Mouse (Mus musculus): ENCODE measurements around the gene Gzmd. TPM values are rescaled to one million over a fixed set of nuclear protein-coding genes. Genes with fewer than 3 reads are reported as not detected.
"Not testable (repeated sequence)": the region's sequence is repeated elsewhere in the genome, so short reads cannot be mapped to it uniquely, and the experiment has no call there.

Gene Gzmd
- 0.12 TPM for polyA plus RNA-seq (2012; fragmentation: generic; extraction: Trizol)
- long read RNA-seq, experiment 1, partial matches to known transcripts, result 0 of 1 reads
- long read RNA-seq, experiment 1, other reads (novel, unspliced or antisense), result 0 of 1 reads
- long read RNA-seq, experiment 2, partial matches to known transcripts, result 0 of 1 reads
- long read RNA-seq, experiment 2, other reads (novel, unspliced or antisense), result 0 of 1 reads

GRCm38 (mm10) chr14:56132508-56132907 lies at the start of gene Gzmd:
Gzmd (minus strand) TSS chr14:56132608.
- not testable (repeated sequence) for H3ac ChIP-seq (ENCODE audit: control insufficient read depth, insufficient read length, low read depth); H3K4me3 ChIP-seq (ENCODE audit: insufficient read depth, poor library complexity, severe bottlenecking); H3K79me3 ChIP-seq (ENCODE audit: low read depth); H3K27me3 ChIP-seq (ENCODE audit: control insufficient read depth, insufficient read depth, insufficient read length); H3K36me3 ChIP-seq (ENCODE audit: control insufficient read depth, insufficient read depth); H3K79me2 ChIP-seq (ENCODE audit: control insufficient read depth, insufficient read depth)

GRCm38 (mm10) chr14:56177651-56178050 lies 45.2 kb upstream of the Gzmd start:
- H3K79me2 ChIP-seq (ENCODE audit: control insufficient read depth, insufficient read depth); H3ac ChIP-seq (ENCODE audit: control insufficient read depth, insufficient read length, low read depth); H3K4me3 ChIP-seq (ENCODE audit: insufficient read depth, poor library complexity, severe bottlenecking); H3K79me3 ChIP-seq (ENCODE audit: low read depth); H3K36me3 ChIP-seq (ENCODE audit: control insufficient read depth, insufficient read depth): not testable (repeated sequence)
- H3K27me3 ChIP-seq (ENCODE audit: control insufficient read depth, insufficient read depth, insufficient read length), result peaks cover 22% of the 10 kb centered on the region

GRCm38 (mm10) chr14:56174499-56174898 lies 42.1 kb upstream of the Gzmd start, which contains the start of gene Gzmn:
Gzmn (minus strand) TSS chr14:56174599.
- Histone ChIP-seq H3K79me3 (ENCODE audit: low read depth) (no peaks in the 10 kb centered on the region), H3ac (ENCODE audit: control insufficient read depth, insufficient read length, low read depth) (no peak within 1 kb of the TSS), H3K27me3 (ENCODE audit: control insufficient read depth, insufficient read depth, insufficient read length) (peaks cover 15% of the 10 kb centered on the region), H3K36me3 (ENCODE audit: control insufficient read depth, insufficient read depth) (no peaks in the 10 kb centered on the region), H3K79me2 (ENCODE audit: control insufficient read depth, insufficient read depth) (no peaks in the 10 kb centered on the region), H3K4me3 (ENCODE audit: insufficient read depth, poor library complexity, severe bottlenecking) (no peak within 1 kb of the TSS)
- TF ChIP-seq CTCF (IDR thresholded peaks at IDR 0.05; ENCODE audit: control insufficient read depth, insufficient read depth, insufficient read length) (no peak), MYOG (IDR thresholded peaks at IDR 0.05; ENCODE audit: control insufficient read depth, extremely low read depth, insufficient read length) (no peak)

- H3ac ChIP-seq (ENCODE audit: control insufficient read depth, insufficient read length, low read depth), result no peak overlapping the region
- peaks cover 8% of the 10 kb centered on the region for H3K27me3 ChIP-seq (ENCODE audit: control insufficient read depth, insufficient read depth, insufficient read length)
- H3K79me2 ChIP-seq (ENCODE audit: control insufficient read depth, insufficient read depth), result no peaks in the 10 kb centered on the region
- TF ChIP-seq FOSL1 (IDR thresholded peaks at IDR 0.05; ENCODE audit: insufficient read depth, low read length, poor library complexity, severe bottlenecking), result no peak
- no peak for TF ChIP-seq MYOD1 (IDR thresholded peaks at IDR 0.05; ENCODE audit: control insufficient read depth, insufficient read length, low read depth)
- TF ChIP-seq CEBPB (IDR thresholded peaks at IDR 0.05; ENCODE audit: low read depth), result no peak
- no peak for TF ChIP-seq MYOG (IDR thresholded peaks at IDR 0.05; ENCODE audit: control insufficient read depth, extremely low read depth, insufficient read length)
- no peak for TF ChIP-seq MAX (IDR thresholded peaks at IDR 0.05)
- no peak for TF ChIP-seq USF1 (IDR thresholded peaks at IDR 0.05; ENCODE audit: low read depth)
- no peak for TF ChIP-seq CTCF (IDR thresholded peaks at IDR 0.05; ENCODE audit: control insufficient read depth, insufficient read depth, insufficient read length)
- H3K79me3 ChIP-seq (ENCODE audit: low read depth), result no peaks in the 10 kb centered on the region
- no peaks in the 10 kb centered on the region for H3K36me3 ChIP-seq (ENCODE audit: control insufficient read depth, insufficient read depth)
- no peak overlapping the region for H3K4me3 ChIP-seq (ENCODE audit: insufficient read depth, poor library complexity, severe bottlenecking)
Measured at GRCm38 (mm10) chr14:56173396-56173795, 41.0 kb upstream of the Gzmd start.

GRCm38 (mm10) chr14:56172744-56173143 lies 40.3 kb upstream of the Gzmd start:
- H3K36me3 ChIP-seq (ENCODE audit: control insufficient read depth, insufficient read depth), result no peaks in the 10 kb centered on the region
- H3K27me3 ChIP-seq (ENCODE audit: control insufficient read depth, insufficient read depth, insufficient read length), result peaks cover 8% of the 10 kb centered on the region
- H3K79me3 ChIP-seq (ENCODE audit: low read depth), result no peaks in the 10 kb centered on the region
- no peaks in the 10 kb centered on the region for H3K79me2 ChIP-seq (ENCODE audit: control insufficient read depth, insufficient read depth)
- no peak for TF ChIP-seq CTCF (IDR thresholded peaks at IDR 0.05; ENCODE audit: control insufficient read depth, insufficient read depth, insufficient read length)
- TF ChIP-seq MYOD1 (IDR thresholded peaks at IDR 0.05; ENCODE audit: control insufficient read depth, insufficient read length, low read depth), result no peak
- TF ChIP-seq FOSL1 (IDR thresholded peaks at IDR 0.05; ENCODE audit: insufficient read depth, low read length, poor library complexity, severe bottlenecking), result no peak
- no peak for TF ChIP-seq USF1 (IDR thresholded peaks at IDR 0.05; ENCODE audit: low read depth)
- no peak for TF ChIP-seq CEBPB (IDR thresholded peaks at IDR 0.05; ENCODE audit: low read depth)
- TF ChIP-seq MYOG (IDR thresholded peaks at IDR 0.05; ENCODE audit: control insufficient read depth, extremely low read depth, insufficient read length), result no peak
- no peak for TF ChIP-seq MAX (IDR thresholded peaks at IDR 0.05)
- H3ac ChIP-seq (ENCODE audit: control insufficient read depth, insufficient read length, low read depth), result no peak overlapping the region
- H3K4me3 ChIP-seq (ENCODE audit: insufficient read depth, poor library complexity, severe bottlenecking), result no peak overlapping the region

- H3K79me3 ChIP-seq (ENCODE audit: low read depth), result no peaks in the 10 kb centered on the region
- no peaks in the 10 kb centered on the region for H3K36me3 ChIP-seq (ENCODE audit: control insufficient read depth, insufficient read depth)
- H3K4me3 ChIP-seq (ENCODE audit: insufficient read depth, poor library complexity, severe bottlenecking), result no peak overlapping the region
- peak; percentile 13 for TF ChIP-seq MYOD1 (IDR thresholded peaks at IDR 0.05; ENCODE audit: control insufficient read depth, insufficient read length, low read depth)
- TF ChIP-seq CTCF (IDR thresholded peaks at IDR 0.05; ENCODE audit: control insufficient read depth, insufficient read depth, insufficient read length), result no peak
- H3ac ChIP-seq (ENCODE audit: control insufficient read depth, insufficient read length, low read depth), result no peak overlapping the region
- peaks cover under 1% of the 10 kb centered on the region for H3K27me3 ChIP-seq (ENCODE audit: control insufficient read depth, insufficient read depth, insufficient read length)
- H3K79me2 ChIP-seq (ENCODE audit: control insufficient read depth, insufficient read depth), result no peaks in the 10 kb centered on the region
Measured at GRCm38 (mm10) chr14:56168009-56168408, 35.6 kb upstream of the Gzmd start.

- H3K4me3 ChIP-seq (ENCODE audit: insufficient read depth, poor library complexity, severe bottlenecking), result no peak overlapping the region
- no peaks in the 10 kb centered on the region for H3K27me3 ChIP-seq (ENCODE audit: control insufficient read depth, insufficient read depth, insufficient read length)
- H3K79me2 ChIP-seq (ENCODE audit: control insufficient read depth, insufficient read depth), result no peaks in the 10 kb centered on the region
- TF ChIP-seq MYOG (IDR thresholded peaks at IDR 0.05; ENCODE audit: control insufficient read depth, extremely low read depth, insufficient read length) (no peak), CEBPB (IDR thresholded peaks at IDR 0.05; ENCODE audit: low read depth) (no peak), USF1 (IDR thresholded peaks at IDR 0.05; ENCODE audit: low read depth) (no peak), CTCF (IDR thresholded peaks at IDR 0.05; ENCODE audit: control insufficient read depth, insufficient read depth, insufficient read length) (no peak), MAX (IDR thresholded peaks at IDR 0.05) (no peak), MYOD1 (IDR thresholded peaks at IDR 0.05; ENCODE audit: control insufficient read depth, insufficient read length, low read depth) (no peak), FOSL1 (IDR thresholded peaks at IDR 0.05; ENCODE audit: insufficient read depth, low read length, poor library complexity, severe bottlenecking) (no peak)
- H3K36me3 ChIP-seq (ENCODE audit: control insufficient read depth, insufficient read depth), result no peaks in the 10 kb centered on the region
- H3K79me3 ChIP-seq (ENCODE audit: low read depth), result no peaks in the 10 kb centered on the region
- H3ac ChIP-seq (ENCODE audit: control insufficient read depth, insufficient read length, low read depth), result no peak overlapping the region
Measured at GRCm38 (mm10) chr14:56162109-56162508, 29.7 kb upstream of the Gzmd start.

- not testable (repeated sequence) for H3K4me3 ChIP-seq (ENCODE audit: insufficient read depth, poor library complexity, severe bottlenecking); H3K79me2 ChIP-seq (ENCODE audit: control insufficient read depth, insufficient read depth); H3ac ChIP-seq (ENCODE audit: control insufficient read depth, insufficient read length, low read depth); H3K27me3 ChIP-seq (ENCODE audit: control insufficient read depth, insufficient read depth, insufficient read length); H3K36me3 ChIP-seq (ENCODE audit: control insufficient read depth, insufficient read depth); H3K79me3 ChIP-seq (ENCODE audit: low read depth)
Measured at GRCm38 (mm10) chr14:56159479-56159878, 27.1 kb upstream of the Gzmd start, which contains the start of gene Gzmg. Gzmg (minus strand) TSS chr14:56159579.

Data from C2C12 (cell line).